Mouse (Mus musculus): ENCODE results near the gene Ccdc62.

Ccdc62 gene

DNA sequence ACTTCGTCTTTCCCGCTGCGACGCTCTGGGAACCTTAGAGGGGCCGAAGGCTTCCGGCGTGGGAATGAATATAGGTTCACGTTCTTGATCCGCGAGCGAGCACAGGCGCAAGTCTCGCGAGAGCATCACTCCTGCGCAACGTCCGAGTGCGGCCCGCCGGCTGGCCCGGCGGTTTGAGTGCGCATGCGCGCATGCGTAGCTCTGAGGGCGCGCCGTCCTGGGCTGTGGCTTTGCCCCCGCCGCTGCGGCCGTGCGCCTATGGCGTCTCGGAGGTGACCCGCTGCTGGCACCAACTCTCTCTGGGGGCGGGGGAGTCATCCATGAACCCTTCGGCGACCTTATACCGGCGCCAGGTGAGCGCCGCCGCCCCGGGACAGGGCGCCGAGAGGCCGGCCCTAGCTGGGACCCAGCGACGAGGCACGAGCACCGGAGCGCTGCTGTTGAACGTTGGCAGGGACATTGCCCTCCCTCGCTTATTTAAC, at the start of gene Ccdc62:
TSS of gene Ccdc62 (plus strand) at position 172 of the 482 bp plus-strand sequence.
- TF ChIP-seq GATA4 (IDR thresholded peaks at IDR 0.05; ENCODE audit: insufficient replicate concordance, low read length): peak; percentile 38; the same call in 1 of the 2 replicates

DNA sequence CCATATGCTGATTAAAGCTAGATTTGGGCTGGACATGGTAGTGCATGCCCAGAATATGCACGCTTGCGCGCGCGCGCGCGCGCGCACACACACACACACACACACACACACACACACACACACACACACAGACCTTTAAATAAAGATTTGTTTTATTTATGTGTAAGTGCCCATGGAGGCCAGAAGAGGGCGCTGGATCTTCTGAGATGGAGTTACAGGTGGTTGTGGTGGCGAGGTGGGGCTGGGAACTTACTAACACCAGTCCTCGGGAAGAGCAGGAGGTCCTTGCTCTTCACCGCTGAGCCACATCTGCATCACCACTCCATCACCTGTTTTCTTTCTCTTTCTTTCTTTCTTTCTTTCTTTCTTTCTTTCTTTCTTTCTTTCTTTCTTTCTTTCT, 49.7 kb upstream of the Ccdc62 start:
- TF ChIP-seq GATA4 (IDR thresholded peaks at IDR 0.05; ENCODE audit: insufficient replicate concordance, low read length): no peak

DNA sequence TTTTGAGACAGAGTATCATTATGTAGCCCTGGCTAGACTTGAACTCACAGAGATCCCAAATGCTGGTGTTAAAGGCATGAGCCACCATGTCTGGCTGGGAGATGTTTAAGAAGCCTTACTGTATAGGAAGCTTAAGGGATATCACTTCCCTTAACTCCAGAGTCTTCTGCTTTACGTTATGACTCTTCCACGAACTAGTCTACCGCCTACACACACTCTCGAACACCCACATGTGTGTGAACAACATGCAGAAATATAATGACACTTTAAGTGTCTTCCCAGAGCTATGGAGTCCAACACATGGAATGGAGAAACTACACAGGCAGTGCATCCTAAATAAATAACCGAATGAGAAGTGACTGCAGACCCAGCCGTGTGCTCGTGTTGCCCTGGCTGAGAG, 46.6 kb upstream of the Ccdc62 start:
- no peak for TF ChIP-seq GATA4 (IDR thresholded peaks at IDR 0.05; ENCODE audit: insufficient replicate concordance, low read length)

DNA sequence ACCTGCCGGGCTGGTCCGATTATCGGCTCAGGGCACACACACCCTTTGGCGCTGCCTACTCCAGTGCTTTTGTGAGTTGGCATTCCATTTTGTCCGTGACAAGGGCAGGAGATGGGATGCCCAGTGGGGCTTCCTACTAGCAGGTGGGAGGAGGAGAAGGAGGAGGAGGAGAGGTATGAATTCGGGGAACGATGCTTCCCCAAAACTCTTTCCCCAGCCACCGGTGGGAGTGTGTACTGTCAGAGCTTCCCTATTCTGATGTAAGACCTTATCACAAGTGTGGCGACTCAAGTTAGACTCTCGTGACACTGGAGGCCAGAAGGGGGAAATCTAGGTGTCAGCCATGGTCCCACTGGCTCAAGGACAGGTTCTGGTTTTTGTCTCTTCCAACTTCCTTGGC, 46.1 kb upstream of the Ccdc62 start:
- no peak for TF ChIP-seq GATA4 (IDR thresholded peaks at IDR 0.05; ENCODE audit: insufficient replicate concordance, low read length)

DNA sequence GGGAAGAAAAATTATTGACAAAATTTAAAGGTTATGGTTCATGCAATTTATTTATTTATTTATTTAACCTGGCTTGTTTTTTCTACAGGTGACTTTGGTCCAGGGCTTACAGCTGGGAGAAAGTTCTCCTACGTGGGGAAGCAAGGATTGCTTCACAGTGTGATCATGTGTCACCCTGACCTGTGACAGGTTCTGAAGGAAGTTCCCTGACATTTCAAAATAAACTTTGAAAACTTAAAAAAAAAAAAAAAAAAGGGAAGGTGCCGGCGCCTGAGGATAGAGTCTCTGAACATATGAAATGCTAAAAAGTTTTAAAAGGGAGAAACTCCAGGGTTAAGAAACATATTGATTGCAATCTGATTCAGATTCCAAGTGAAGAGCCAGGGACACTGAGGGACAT, 44.1 kb upstream of the Ccdc62 start:
- TF ChIP-seq GATA4 (IDR thresholded peaks at IDR 0.05; ENCODE audit: insufficient replicate concordance, low read length): no peak

GRCm38 (mm10) chr5:123890312-123890711, 40.2 kb upstream of the Ccdc62 start:
- TF ChIP-seq GATA4 (IDR thresholded peaks at IDR 0.05; ENCODE audit: insufficient replicate concordance, low read length): no peak

DNA sequence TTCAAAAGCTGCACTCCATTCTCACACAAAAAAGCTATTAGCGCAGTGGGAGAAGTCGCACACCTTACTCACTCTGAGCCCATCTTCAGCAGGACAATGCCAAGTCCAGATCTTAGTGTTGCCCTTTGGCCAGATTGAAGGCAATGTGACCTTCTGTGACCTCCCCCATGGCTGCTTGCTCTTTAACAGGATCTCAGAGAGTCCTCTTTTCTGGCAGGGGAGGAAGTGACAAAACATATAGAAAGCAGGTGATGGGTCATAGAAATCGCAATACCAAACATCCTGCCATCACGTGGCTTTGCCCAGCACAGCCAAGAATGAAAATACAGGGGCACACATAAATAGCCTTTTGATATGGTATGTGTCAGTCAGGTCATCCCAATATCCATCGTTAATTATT, 39.5 kb upstream of the Ccdc62 start:
- no peak for TF ChIP-seq GATA4 (IDR thresholded peaks at IDR 0.05; ENCODE audit: insufficient replicate concordance, low read length)

- no peak for TF ChIP-seq GATA4 (IDR thresholded peaks at IDR 0.05; ENCODE audit: insufficient replicate concordance, low read length)
Measured at GRCm38 (mm10) chr5:123891669-123892068, 38.8 kb upstream of the Ccdc62 start.

- TF ChIP-seq GATA4 (IDR thresholded peaks at IDR 0.05; ENCODE audit: insufficient replicate concordance, low read length): no peak
Measured at GRCm38 (mm10) chr5:123893520-123893919, 37.0 kb upstream of the Ccdc62 start.

GRCm38 (mm10) chr5:123896395-123896794, 34.1 kb upstream of the Ccdc62 start:
- no peak for TF ChIP-seq GATA4 (IDR thresholded peaks at IDR 0.05; ENCODE audit: insufficient replicate concordance, low read length)

DNA sequence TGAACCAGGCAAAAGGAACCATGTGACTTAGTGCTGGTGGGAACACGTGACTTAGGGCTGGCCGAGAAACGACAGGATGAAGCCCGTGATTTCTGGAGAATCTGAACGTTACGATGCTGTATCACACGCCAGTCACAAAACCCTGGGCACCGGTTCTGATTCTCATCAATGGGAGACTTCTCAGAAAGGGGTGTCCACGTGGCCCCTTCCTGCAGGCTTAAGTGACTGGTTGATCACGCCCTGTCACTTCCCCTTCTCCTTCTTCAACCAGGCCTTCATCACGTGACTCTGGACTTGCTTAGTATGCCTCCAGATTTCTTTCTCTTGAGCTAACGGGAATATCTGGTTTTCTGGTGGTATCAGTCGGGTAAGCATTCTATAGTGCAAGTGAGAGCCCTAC, 33.1 kb upstream of the Ccdc62 start:
- TF ChIP-seq GATA4 (IDR thresholded peaks at IDR 0.05; ENCODE audit: insufficient replicate concordance, low read length): no peak

- no peak for TF ChIP-seq GATA4 (IDR thresholded peaks at IDR 0.05; ENCODE audit: insufficient replicate concordance, low read length)
Measured at GRCm38 (mm10) chr5:123904059-123904672, 26.3 kb upstream of the Ccdc62 start.

DNA sequence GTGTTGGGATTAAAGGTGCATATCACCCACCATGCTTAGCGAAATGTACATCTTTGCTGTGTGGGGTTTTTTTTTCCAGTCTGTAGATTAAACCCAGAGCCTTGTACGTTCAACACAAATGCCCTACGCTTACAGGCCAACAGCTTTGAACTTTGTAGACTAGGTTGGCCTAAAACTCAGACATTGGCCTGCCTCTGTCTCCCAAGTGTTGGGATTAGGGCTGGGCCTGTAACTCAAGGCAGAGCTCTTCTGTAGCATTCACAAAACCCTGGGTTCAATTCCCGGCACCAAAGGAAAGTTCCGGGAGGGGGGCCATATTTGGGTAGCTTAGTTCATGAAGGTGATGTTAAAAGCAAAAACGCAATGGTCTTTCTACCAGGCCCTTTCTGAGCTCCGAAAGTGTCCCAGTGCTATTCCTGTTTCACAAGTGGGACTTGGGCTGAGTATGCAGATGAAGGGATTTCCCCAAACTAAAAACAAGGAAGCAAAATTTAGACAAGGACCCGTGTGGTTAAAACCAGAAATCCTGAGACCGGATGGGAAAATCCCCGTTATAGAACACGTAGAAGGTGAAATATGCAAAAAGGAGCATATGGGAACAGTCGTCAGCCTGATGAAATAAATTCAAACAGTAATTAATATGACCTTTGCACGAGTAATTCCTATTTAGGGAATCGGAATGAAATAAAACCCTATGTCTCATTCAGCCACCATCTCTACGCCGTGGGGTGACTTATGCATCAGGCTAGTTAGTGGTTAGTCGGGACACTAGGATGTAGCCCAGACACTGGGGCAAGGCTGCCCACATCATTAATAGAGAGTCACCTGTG, 24.1 kb upstream of the Ccdc62 start:
- TF ChIP-seq GATA4 (IDR thresholded peaks at IDR 0.05; ENCODE audit: insufficient replicate concordance, low read length): no peak

DNA sequence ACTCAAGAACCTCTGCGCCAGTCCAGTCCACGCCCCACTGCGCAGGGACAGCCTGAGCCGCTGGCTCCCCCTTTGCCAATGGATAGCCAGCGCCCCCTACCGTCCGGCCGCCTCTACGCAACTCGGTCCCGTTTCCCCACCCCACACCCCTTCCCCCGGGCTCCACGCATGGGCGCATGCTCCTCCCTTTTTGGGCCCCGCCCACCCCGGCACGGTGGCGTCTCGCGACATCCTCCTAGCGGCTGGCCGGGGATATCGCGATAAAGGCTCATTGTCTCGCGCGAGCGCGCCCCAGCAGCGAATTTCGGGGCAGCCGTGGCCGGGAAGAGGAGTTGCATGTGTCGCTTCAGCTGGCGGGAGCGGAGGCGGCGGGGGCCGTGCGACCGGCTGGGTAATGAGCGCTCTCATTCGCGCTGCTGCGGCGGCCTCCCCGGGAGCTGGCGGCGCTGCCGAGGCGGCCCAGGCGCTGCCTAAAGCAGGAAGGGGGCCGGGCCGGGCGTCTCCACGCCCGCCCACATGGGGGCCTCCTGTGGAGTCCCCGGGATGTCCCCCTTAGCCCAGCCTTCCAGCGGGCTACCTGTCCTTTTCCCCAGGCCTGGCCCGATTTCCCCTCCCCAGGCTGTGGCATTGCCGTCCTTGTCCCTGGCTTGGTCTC, 23.4 kb upstream of the Ccdc62 start, which contains the start of gene Denr:
TSS of gene Denr (plus strand) at position 200 of the 655 bp plus-strand sequence.
- peak; percentile 66; the same call in 1 of the 2 replicates for TF ChIP-seq GATA4 (IDR thresholded peaks at IDR 0.05; ENCODE audit: insufficient replicate concordance, low read length)

DNA sequence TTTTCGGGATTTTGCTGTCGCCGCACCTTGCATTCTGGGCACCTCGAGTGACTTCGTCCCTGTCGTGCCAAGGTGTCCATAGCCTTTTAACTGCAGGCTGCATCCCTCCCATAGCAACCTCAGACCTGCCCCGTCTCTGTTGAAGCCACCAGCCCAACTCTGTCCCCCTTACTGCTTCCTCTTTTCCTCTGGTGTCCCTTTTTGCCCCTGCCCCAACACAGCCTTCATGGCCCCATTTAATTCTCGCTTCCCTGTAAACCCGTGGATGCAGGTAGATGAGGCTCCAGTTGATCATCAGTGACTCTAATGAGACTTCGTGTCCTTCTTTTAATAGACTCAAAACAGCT, 22.9 kb upstream of the Ccdc62 start:
- no peak for TF ChIP-seq GATA4 (IDR thresholded peaks at IDR 0.05; ENCODE audit: insufficient replicate concordance, low read length)

DNA sequence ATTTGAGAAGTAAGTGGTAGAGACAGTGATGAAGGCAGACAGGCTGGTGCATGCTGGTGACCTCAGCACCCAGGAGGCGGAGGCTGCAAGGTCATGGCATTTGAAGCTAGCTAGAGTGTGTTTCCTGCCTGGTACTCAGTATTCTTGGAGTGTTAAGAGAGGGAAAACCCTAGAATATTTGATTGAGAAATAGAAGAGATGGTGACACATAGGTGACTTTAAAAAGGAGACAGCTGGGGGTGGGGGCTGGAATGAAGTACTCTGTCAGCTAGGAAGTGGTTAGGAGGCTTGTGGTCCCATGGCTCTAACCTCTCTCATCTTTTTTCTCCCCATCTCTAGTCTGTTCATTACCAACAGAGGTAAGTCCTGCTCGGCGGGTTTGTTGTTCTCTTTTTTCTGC, 15.6 kb upstream of the Ccdc62 start:
- TF ChIP-seq GATA4 (IDR thresholded peaks at IDR 0.05; ENCODE audit: insufficient replicate concordance, low read length): no peak
